Mouse (Mus musculus): Measurements from ENCODE around the gene Inpp1.

Inpp1 gene

DNA sequence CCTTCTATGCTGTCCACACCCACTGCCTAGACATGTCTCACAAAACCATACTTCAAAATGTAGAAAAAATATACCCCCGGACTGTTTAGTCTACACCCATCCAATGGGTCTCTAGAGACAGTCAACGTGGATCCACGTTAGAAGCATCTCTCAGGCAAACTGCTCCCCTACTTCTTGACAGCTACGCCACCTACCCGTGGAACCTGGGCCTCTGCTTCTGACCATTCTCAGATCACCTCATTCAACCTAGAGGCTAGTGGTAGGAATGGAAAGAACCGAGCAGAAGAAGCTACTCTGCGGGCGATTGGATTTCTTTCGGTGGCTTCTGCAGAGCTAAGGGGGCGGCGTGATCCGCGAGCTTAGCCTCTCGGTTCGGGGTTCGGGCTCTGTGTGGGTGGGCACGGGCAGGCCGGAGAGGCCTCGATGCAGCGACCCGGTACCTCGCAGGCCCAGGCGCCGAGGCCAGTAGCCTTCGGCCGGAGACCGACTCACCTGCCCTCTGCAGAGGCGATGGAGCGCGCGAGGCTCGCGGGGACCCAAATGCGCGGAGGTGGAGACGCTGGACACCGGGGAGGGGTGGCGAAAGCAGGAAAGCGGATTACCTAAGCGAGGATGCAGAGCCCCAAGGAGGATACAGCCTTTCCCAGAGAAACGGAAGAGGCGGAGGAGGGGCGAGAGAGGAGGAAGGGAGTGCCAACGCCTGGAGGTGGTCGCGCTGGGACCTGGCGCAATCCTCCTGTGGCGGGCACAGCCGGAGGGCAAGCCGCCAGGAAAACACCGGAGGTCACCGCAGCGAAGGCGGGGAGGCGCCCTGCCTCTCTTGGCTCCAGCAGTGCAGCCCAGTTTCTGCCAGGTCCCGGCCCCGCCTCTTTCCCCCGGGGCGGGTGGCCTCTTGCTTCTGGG is at the start of gene Inpp1:
Gene Inpp1, minus strand, starts transcription at position 779 of the 903 bp plus-strand sequence.
- peak; percentile 88 for DNase-seq

DNA sequence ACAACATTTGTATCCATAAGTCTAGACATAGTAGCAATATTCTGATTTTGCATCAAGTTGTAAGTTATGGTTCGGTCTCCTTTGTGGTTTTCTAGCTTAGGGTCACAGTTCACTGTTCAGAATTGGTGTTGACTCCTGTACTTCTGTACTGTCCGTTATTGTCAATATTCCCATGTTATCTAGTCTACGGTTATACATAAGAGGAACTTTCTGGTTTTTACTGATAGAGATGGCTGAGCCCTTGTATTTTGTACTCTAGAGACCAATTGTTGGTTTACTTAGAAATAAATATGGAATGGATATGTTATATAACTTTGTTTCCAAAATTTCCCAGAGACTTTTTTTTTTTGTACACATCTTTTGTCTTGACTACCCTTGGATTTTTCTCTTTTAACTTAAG is 48.5 kb upstream of the Inpp1 start:
- no peak for DNase-seq

DNA sequence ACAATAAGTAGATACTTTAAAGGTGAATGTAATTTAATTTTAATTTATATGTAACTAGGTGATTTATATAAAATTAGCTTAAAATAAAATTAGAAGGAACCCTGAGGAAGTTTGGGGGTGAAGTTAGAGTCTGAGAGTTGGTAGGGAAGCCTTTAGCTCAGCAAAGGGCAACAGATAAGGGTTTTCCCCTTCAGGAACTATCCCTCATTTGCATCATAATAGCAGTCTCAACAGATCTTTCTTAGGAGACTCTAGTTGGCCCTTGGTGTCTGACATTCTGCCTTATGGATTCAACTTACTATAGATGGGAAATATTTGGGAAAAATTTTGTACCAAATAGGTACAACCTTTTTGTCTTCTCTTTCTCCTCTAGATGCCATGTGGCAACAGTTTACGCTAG is 46.7 kb upstream of the Inpp1 start:
- DNase-seq = no peak

DNA sequence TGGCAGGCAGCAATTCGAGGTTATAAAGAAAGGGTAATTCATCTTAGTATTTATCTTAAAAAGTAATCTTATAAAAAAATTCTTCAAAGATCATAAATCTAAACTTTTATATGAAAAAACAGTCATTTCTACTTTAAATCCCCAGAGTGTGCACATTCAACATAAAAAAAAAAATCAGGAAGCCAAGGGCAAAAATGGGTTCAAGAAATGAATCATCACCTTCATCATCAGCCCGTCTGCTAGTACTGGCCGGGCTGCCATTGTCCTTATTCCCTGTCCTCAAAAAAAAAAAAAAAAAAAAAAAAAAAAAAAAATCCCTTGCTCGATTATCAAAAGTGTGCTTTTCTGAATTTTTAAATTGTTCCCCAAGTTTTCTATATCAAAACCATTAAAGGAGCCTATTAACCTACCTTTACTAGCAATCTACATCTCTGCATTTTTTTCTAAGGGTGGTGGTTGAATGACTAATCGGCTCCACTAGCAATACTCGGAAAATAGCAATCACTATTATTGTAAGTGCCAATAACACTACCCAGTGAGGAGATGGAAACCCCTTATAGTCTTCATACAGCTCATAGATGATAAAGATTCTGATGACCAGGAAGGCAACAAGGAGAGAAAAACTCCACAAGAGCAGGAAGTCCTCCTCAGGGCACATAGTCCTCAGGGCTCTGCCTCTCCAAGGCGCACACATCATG is 38.6 kb upstream of the Inpp1 start:
- DNase-seq = no peak

DNA sequence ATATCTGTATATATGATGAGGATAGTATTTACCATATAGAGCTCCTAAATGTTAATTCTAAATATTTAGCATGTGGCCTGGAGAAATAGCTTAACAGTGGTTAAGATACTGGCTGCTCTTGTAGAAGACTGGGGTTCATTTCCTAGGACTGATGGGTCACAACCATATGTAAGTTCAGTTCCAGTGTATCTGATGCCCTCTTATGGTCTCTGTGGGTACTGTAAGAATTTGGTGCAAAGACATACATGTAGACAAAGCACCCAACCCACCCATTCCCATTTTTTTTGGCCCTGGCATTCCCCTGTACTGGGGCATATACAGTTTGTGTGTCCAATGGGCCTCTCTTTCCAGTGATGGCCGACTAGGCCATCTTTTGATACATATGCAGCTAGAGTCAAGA is 36.5 kb upstream of the Inpp1 start:
- DNase-seq = peak; percentile 82

DNA sequence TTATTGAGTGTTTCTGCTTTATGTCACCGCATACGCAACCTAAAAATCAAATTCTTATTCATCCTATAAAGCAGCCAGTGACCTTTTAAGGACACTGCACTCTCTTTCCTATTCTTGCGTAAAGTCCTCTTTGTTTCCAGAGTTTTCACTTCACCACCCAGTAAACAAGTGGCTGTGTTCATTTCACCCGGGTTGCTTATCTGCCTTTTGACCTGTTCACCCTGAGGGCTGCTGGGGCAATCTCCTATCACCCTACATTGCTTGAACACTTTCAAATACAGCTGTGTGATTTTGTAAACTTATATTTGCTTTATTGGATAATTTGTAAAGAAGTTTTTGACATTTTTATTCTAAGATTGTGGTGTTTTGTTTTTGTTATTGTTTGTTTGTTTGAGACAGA is 31.9 kb upstream of the Inpp1 start:
- DNase-seq = no peak

DNA sequence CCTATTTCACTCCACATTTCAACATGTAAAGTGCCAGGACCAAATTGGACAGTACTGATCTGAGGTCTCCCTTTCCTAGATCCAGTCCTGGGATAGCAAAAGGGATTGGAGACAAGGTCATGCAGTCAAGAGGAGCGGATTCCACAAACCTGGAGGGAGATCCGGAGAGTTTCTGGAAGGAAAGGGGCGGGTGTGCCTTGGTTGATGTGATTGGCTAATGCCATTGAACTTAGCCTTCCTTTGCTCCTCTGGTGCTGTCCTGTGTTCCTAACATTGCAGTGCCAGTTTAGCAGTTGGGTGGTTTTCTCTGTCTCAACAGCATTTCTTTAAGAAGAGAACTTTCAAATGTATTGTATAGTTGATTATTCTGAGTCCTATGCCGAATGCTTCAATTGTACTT is 29.1 kb upstream of the Inpp1 start:
- no peak for DNase-seq

DNA sequence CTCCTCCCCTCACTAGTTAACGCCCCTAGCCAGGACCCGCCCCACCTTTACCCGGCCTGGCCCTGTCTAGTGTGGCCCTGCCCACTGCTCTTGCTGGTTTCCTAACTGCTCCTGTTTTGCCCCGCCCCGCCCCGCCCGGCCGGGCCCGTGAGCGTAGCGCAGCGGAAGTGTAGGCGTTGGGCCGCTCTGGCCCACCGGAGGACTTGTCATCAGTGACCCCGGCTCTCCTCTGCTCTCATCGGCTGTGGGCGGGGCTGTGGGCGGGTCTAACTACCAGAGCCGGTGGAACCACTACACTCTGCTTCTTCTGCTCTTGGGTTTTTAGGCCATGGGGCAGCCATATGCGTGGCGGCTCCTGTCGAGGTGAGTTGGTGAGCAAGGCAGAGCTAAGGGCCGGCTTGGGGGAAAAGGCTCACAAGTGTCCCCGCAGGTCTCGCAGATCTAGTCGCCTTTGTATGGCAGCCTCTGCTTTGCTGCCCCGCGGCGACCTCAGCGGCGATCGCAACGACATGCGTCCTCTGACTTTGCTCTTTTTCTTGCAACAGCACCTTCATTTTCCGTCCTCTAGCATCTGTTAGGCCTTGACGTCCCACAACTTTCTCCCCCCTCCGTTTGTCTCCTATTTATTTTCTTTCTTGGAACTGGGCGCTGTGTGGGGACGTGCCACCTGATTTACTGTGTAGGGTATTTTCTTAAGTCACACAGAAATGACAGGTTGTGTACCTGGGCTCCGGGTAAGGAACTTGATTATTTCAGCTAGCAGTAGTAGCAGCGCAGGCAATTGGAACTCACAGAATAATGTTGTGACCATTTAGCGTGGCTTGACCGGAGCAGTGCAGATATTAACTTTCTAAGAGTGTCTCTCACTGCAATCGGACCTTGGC is 27.5 kb upstream of the Inpp1 start, which contains the start of gene Hibch:
Gene Hibch, plus strand, starts transcription at position 148 of the 884 bp plus-strand sequence.
- peak; percentile 100 for DNase-seq

DNA sequence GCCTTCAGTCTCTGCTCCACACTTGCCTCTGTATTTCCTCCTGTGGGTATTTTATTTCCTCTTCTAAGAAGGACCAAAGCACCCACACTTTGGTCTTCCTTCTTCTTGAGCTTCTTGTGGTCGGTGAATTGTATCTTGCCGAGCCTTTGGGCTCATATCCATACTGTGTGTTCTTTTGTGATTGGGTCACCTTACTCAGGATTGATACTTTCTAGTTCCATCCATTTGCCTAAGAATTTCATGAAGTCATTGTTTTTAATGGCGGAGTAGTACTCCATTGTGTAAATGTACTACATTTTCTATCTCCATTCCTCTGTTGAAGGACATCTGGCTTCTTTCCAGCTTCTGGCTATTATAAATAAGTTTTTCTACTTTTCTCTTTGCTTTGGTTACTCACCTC is 26.9 kb upstream of the Inpp1 start:
- DNase-seq = no peak

DNA sequence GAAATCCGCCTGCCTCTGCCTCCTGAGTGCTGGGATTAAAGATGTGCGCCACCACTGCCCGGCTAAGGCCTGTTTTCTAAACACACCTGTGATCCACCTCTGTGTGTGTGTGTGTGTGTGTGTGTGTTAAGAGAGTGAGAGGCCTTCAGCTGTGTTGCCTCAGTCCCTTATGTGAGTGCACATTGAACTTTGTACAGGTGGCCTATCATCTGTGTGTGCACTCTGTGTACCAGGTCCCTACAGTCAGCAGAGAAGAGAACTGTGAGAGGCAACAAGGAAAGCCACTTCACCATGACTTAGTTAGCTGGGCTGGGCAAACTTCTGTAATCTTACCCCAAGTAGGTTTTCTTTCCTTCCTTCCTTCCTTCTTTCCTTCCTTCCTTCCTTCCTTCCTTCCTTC is 21.6 kb upstream of the Inpp1 start:
- DNase-seq = no peak

DNA sequence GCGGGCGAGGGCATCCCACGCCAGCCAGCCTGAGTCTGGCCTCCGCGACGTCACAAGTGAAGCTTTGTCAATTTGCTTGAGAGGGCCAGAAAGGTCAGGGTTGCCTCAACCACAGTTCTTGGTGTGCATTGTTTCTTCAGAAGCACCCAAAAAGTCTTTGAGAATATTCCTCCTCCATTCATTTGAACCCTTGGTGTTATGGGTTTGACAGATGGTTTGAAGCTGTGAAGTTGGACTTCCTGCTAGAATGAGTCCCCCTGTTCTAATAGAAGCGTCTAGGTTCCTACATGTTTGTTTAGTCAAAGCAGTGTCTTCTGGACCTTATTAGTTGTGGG is 292 bp upstream of the Inpp1 start:
- DNase-seq = no peak

DNA sequence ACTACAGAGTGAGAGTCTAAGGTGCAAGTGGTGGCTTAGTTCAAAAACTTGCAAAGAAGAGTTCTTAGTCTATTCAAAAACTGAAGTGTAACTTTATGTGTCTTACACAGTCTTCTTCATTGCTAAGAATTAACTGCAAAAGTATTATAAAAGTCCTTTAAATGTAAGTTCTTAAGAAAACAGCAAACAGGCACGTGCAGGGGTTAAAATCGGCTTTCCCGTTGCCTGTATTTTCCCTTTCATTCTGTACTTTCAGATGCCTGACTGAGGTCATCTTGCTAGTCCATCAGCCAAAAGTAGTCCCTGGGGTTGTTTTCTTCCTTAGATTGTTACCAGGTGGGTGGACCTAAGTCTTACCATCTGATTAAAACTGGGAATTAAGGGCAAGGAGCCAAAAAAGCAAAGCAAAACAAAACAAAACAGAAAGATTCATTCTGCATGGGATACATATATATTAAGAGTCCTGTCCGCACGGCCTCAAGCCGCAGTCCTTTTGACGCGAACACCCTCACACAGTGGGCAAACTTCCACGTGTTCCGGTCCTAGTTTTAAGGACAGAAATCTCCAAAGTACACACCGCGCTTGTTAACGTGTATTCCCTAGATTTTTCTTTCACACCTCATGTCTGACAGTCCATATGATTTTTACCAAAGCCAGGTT is 1.1 kb downstream of the Inpp1 start:
- DNase-seq = peak; percentile 31

DNA sequence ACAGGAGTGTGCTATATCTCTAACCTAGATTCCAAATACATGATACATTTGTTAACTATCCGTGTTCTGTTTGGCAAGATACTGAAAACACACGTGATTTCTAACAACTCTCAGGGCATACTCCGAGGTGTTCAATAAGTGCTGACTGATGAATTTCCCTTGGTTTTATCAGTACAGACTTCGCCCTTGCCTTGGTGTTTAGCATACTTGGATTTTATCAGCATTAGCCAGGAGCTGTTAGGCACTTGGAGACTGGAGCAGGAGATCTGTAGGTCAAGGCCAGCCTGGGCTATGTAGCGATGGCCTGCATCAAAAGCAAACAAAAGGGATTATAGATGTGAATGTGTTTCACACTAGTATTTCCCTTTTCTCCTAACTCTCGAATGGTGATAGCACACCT is 9.0 kb downstream of the Inpp1 start:
- no peak for DNase-seq

DNA sequence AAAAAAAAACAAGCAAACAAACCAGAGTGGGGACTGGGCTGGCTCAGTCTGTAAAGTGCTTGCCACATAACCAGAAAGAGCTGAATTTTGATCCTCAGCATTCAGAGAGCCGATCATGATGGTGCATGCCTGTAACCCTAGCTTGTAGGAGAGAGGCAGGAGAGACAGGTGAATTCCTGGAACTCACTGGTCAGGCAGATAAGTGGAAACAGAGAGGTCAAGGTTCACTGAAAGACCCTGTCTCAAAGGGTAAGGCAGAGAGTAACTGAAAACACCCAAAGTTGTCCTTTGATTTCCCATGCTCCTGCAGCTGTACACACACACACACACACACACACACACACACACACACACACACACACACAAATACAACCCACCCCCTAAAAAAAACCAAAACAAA is 12.4 kb downstream of the Inpp1 start:
- no peak for DNase-seq

DNA sequence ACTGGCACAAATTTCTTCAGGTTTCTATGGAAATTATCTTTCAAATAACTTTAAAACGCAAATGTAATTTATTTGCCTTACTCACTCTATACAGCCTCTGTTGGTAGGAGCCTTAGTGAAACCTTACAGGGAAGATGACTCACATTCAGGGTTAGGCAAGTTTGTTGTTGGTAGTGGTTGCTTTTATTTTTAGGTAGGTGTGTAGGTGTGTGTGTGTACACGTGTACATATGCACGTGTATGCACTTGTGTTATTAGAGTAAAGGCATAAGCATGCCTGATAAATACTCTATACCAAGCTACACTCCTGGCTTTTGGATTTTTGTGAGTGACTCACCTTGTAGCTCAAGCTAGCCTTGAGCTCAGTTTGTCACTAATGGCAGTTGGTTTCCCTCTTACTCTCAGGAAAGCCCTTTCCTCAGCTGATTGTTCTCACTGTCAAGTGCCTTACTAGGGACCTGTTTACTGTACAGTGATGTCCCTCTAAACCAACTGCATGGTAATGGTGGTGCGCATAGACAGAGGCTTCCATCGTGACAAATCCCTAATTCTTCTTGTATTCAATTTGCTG is 15.0 kb downstream of the Inpp1 start:
- DNase-seq = no peak

DNA sequence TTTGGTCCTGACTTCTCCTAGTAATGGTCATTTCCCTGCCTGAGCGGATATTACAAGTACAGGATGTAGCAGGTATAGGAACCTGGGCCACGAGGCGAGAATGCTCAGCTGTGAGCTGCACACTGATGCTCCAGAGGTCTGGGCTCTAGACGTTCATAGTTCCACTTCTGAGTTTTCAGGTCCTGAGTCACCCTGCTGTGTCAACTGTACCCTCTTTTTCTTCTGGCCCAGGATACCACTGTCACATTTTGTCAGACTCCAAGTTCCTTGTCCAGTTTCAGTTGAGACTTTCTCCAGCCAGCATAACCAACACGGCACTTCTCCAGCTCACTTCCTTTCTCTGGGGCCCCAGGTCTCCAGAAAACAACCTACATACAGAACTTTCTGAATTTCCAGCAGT is 15.8 kb downstream of the Inpp1 start:
- DNase-seq = no peak

DNA sequence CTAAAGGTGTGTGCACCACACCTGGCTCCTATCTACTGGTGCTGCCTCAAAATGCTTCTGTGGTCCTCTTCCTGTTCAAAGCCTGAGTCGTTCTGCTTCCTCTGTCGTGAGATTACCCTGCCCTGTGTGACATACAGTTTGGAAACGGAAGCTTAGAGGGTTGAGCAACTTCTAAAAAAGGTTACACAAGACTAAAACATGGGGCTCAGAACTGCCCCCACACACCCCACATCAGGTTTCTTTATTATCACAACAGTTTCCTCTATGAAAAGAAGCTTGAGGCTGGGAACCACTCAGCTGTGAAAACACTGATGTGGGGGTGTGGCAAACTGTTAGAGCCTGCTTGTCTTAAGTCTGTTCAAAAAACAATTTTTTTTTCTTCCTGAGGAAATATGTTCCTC is 17.1 kb downstream of the Inpp1 start:
- DNase-seq = peak; percentile 72

DNA sequence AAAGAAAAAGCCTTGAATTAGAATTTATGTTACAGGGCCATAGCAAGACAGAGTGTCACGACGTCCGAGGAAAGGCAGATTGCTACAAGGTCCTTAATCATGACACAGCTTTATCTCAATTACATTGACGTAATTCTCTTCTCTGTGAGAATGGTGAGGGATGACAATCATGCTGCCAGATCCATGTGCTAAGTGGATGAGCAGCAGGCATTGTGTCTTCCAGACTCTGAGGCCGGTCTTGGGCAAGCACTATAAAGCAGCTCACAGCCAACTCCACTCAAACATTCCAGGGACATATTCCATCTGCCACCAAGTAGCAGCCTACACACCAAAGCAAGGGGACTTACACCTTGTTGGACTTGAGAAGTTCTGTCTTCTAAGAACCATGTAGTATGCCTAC is 17.7 kb downstream of the Inpp1 start:
- DNase-seq = no peak

DNA sequence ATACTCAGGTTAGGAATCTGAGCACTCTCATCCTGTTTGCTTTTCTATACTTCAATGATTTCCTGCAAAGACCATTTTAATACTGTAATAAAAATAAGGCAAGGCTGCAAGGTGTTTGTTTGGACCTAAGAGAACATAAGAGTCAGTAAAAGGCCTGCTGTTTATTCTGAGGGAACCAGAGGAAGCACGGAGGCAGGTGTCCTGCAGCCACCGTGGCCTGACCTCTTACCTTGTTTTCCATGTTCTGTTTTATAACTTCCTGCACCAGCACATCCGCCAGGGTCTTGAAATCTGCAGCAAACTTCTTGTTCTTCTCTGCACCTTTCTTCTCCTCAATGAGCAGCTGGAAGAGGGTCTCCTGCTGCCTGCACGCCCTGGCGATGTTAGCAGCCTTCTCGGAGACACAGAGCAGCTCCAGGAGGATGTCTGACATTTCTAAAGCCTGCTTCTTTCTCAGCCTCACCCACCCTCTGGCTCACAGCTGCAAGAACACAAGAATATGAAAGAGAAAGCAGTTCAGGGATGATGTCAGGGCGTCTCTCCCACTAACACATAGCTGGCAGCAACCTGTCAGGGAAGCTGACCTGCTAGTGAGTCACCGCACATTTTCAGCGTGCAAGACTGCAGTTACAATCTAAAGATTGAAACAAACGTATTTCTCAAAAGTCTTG is 18.3 kb downstream of the Inpp1 start:
- DNase-seq = peak; percentile 56

DNA sequence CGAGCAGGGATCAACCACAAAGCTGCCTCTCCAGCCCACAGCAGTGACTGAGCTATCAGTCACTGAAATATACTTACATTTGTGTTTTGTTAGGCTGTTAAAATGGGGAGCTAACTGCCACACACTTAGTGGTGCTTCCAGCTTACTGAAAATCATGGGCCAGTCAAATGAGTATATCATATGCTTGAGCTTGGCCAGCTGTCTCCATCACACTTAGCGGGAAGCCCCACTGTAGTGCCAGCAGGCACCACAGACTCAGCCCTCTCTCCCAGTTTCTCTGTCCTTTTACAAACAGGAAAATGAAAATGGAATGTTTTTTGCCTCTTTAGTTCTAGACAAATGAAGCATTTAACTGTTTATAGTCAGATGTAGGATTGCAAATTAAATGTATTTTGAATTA is 21.6 kb downstream of the Inpp1 start:
- DNase-seq = no peak

DNA sequence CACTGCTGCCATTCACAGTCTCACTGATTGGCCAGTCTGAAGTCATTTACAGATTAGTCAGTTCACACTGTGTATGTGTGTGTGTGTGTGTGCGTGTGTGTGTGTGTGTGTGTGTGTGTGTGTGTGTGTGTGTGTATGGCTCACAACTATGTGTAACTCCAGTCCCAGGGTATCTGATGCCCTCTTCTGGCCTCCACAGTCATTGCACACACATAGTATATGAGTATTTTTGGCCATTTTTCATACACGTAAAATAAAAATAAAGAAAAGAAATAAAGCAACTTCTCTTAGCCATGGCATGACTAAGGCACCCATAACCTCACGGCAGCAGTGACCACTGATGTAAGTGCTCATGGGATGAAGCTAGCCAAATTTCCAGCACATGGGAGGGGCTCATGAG is 23.8 kb downstream of the Inpp1 start:
- DNase-seq = no peak

DNA sequence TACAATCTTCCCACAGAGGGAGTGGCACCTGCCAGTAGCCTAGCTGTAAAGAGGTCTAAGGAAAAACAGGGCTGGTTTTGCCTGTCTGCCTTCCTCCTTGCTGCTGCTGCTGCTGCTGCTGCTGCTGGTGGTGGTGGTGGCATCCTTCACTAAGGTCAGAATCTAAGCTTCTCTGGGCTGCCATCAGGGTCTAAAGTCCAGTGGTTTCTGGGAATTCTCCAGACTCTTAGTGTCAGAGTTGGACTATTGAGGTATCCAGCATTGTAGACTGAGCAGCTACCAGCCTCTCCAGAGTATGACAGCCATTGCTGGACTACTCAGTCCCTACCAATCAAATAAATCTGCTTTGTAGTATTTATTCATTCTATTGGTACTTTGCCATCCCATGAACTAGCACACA is 24.8 kb downstream of the Inpp1 start:
- no peak for DNase-seq

Data from lung, postnatal 36 days (tissue).